14 mouse cellular contexts compared by ENCODE assay signal in genomic region chr10:56980821-56981220, GRCm38 (mm10).
DNase-seq lines count a peak whose midpoint lies in the region; ATAC-seq and TF ChIP-seq lines count a peak whose summit lies in the region.
"Had no signal": no experiment of that assay in that cellular context is flagged by ENCODE, and none has a peak within 500 bp of the region (broad histone marks: within the 10 kb centered on the region; RNA-seq: fewer than 3 reads in every experiment).

No protein-coding gene starts in this region.

- TF ChIP-seq CTCF in brain, embryonic 14.5 days (IDR thresholded peaks at IDR 0.05; ENCODE audit: borderline replicate concordance, extremely low read depth, insufficient read depth, insufficient read length): no peak

- no peaks in the 10 kb centered on the region for H3K36me3 ChIP-seq in midbrain, embryonic 15.5 days (replicated peaks)
- H3K36me3 ChIP-seq: forebrain, embryonic 12.5 days had no signal

- H3K9me3 ChIP-seq in midbrain, embryonic 15.5 days: no peaks in the 10 kb centered on the region
- H3K9me3 ChIP-seq: forebrain, embryonic 12.5 days had no signal

- no peaks in the 10 kb centered on the region for H3K27me3 ChIP-seq in midbrain, embryonic 15.5 days (replicated peaks)
- H3K27me3 ChIP-seq: forebrain, embryonic 12.5 days had no signal

- ATAC-seq in midbrain, embryonic 15.5 days (replicated peaks): no peak
- ATAC-seq: CD4-positive, CD25-positive, alpha-beta regulatory T cell, adult 4 months; liver, postnatal 0 days had no signal

- H3K27ac ChIP-seq in midbrain, embryonic 15.5 days: no peak overlapping the region
- H3K27ac ChIP-seq: forebrain, embryonic 12.5 days had no signal

- 65% methylated on average over 3 of the region's 3 CpGs for WGBS in midbrain, embryonic 15.5 days

- peak; percentile 22 for DNase-seq in brain, embryonic 14.5 days (ENCODE audit: low read depth)
- peak; percentile 81 to 84 for DNase-seq in heart, adult 9 months (ENCODE audit: low spot score in 2 of 2)
- peak; percentile 45 to 49 for DNase-seq in heart, postnatal 36 days
- peak; percentile 17 for DNase-seq in lung, postnatal 10 days
- DNase-seq in embryo, embryonic 9.5 days (ENCODE audit: extremely low spot score): no peak
- no peak for DNase-seq in gastrocnemius, adult 8-10 months (ENCODE audit: low spot score in 2 of 2)
- DNase-seq in cerebellum, adult 8-10 months: no peak
- DNase-seq: cerebellum, adult 11-12 months; kidney, postnatal 4 days; liver, postnatal 0 days; right cerebral cortex, postnatal 14 days had no signal

- TF ChIP-seq POLR2A in brain, embryonic 14.5 days (IDR thresholded peaks at IDR 0.05; ENCODE audit: borderline replicate concordance, extremely low read depth, insufficient read depth, insufficient read length, poor library complexity, severe bottlenecking): no peak

- H3K4me2 ChIP-seq in midbrain, embryonic 15.5 days: no peak overlapping the region
- H3K4me2 ChIP-seq: forebrain, embryonic 12.5 days had no signal

- no peak overlapping the region for H3K4me3 ChIP-seq in midbrain, embryonic 15.5 days
- H3K4me3 ChIP-seq: forebrain, embryonic 12.5 days had no signal

- intact Hi-C loops in heart, postnatal 36 days (cut with DNase I): loop anchor here (2.0 to 5.0 kb wide), 3 partner anchors 134 to 604 kb away; partner anchors contain the start of gene Gja1

- H3K9ac ChIP-seq in midbrain, embryonic 15.5 days: no peak overlapping the region
- H3K9ac ChIP-seq: forebrain, embryonic 12.5 days; liver, postnatal 0 days had no signal

- no peaks in the 10 kb centered on the region for H3K4me1 ChIP-seq in midbrain, embryonic 15.5 days
- H3K4me1 ChIP-seq: forebrain, embryonic 12.5 days had no signal

Comparison
In these comparisons a context has a peak if more than half of its experiments do, and no peak if none do; other contexts are left out.
1. DNase-seq: peak in brain, embryonic 14.5 days (single experiment), heart, adult 9 months (2 of 2), heart, postnatal 36 days (2 of 2) and lung, postnatal 10 days (single experiment); none in embryo, embryonic 9.5 days (single experiment), gastrocnemius, adult 8-10 months (0 of 2) and cerebellum, adult 8-10 months (single experiment).